Mouse (Mus musculus) lung, embryonic 14.5 days (tissue): ENCODE results near the gene Rad23a. TPM values are rescaled to one million over a fixed set of nuclear protein-coding genes. Genes with fewer than 3 reads are reported as not detected.

ENCODE experiments used
- ATAC-seq: fragments of 200-750 bp; cut with Nextera tagmentation; 2 replicates; pipeline ENCODE4 v1.8.0; 2017; ENCODE audit warnings: mild to moderate bottlenecking, moderate TSS enrichment, moderate library complexity; ENCODE audit not compliant: insufficient read depth
- DNase-seq: peaks from one replicate; pipeline ENCODE4 v3.0.0-alpha.2; 2015
- H3K27ac ChIP-seq: fragments of 300-500 bp; sonication (generic); 2 replicates; pipeline ENCODE4 v1.5.1; 2014; ENCODE audit warnings: low read depth, mild to moderate bottlenecking, moderate library complexity
- H3K27me3 ChIP-seq: fragments of 300-500 bp; sonication (generic); 2 replicates; pipeline ENCODE4 v1.6.1; 2014; ENCODE audit warnings: low read length, control low read depth; ENCODE audit not compliant: insufficient read depth
- H3K36me3 ChIP-seq: fragments of 300-500 bp; sonication (generic); 2 replicates; pipeline ENCODE4 v1.6.1; 2014; ENCODE audit warnings: control low read depth; ENCODE audit not compliant: insufficient read depth
- H3K4me1 ChIP-seq: fragments of 300-500 bp; sonication (generic); 2 replicates; pipeline ENCODE4 v1.6.1; 2014; ENCODE audit warnings: antibody characterized with exemption, control low read depth; ENCODE audit not compliant: insufficient read depth
- H3K4me2 ChIP-seq: fragments of 300-500 bp; sonication (generic); 2 replicates; pipeline ENCODE4 v1.6.1; 2014; ENCODE audit warnings: mild to moderate bottlenecking
- H3K4me3 ChIP-seq: fragments of 300-500 bp; sonication (generic); 2 replicates; pipeline ENCODE4 v1.5.1; 2014; ENCODE audit warnings: low read depth, low read length
- H3K9ac ChIP-seq: fragments of 300-500 bp; sonication (generic); 2 replicates; pipeline ENCODE4 v1.6.1; 2014
- H3K9me3 ChIP-seq: fragments of 300-500 bp; sonication (generic); 2 replicates; pipeline ENCODE4 v1.6.1; 2016; ENCODE audit warnings: low read depth, low read length, control low read depth
- CTCF ChIP-seq: IDR thresholded peaks from 2 replicates; pipeline ENCODE4 v1.5.1; 2016; ENCODE audit warnings: antibody characterized with exemption, low read depth
- WGBS: fragments of 180-500 bp; shearing (Covaris S2); extraction: QIAGEN DNeasy Blood & Tissue Kit; methylation state at CpG from one replicate; pipeline ENCODE4 v1.1.7; 2014; 5-methylcytosine and 5-hydroxymethylcytosine counted together
- polyA plus RNA-seq: library from polyadenylated mRNA; unstranded; fragments of >200 nt; fragmentation: Nextera tagmentation; extraction: Ambion mirVana; gene quantifications from 2 replicates; pipeline ENCODE4 v1.2.1, GENCODE M21; 2014

Gene Rad23a
- polyA plus RNA-seq, 1 experiment from 2014 or later: 123 TPM

GRCm38 (mm10) chr8:84873016-84873415 is 32.6 kb upstream of the Rad23a start:
- DNase-seq (peak; percentile 45), ATAC-seq (no peak)
- peaks cover 8% of the 10 kb centered on the region for H3K4me1 ChIP-seq
- peaks cover 19% of the 10 kb centered on the region for H3K36me3 ChIP-seq
- no peaks in the 10 kb centered on the region for H3K9me3 ChIP-seq
- H3K27me3 ChIP-seq: no peaks in the 10 kb centered on the region
- WGBS: 53% methylated on average over 4 of the region's 4 CpGs
- no peak for TF ChIP-seq CTCF
- peak overlapping the region; percentile 61; the same call in 1 of the 2 replicates for H3K9ac ChIP-seq
- H3K27ac ChIP-seq: no peak overlapping the region
- H3K4me3 ChIP-seq: peak overlapping the region; percentile 49
- peak overlapping the region; percentile 99 for H3K4me2 ChIP-seq

DNA sequence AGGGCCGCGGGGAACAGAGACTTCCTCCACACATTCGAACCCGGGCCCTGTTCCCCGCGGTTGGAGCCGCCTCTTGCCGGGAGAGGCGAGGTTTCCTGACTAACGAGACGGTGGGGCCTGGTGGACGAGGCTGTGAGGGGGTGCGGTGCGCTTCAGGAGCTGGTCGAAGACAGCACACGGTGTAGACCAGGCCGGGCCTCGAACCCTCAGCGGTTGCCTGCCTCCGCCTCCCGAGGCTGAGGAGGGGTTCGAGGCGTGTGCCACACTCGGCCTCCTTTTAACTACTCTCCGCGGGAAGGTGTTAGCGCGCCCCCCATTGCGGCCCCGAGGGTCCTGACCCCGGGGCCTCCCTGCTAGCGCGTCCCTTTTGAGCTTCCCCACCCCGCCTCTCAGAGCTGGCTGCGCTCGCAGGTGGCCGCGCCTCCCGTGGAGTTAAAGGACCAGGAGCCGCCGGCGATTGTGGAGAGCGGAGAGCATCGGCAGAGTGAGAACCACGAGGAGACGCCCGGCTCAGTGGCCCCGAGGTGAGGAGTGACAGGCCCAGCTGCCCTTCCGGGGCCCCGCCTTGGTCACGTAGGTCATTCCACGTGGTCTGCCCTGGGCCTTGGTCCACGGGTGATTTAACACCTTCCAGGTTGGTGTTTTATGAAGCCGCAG is 32.0 kb upstream of the Rad23a start:
- WGBS: 2% methylated on average over 54 of the region's 54 CpGs
- peak overlapping the region; percentile 49 for H3K4me3 ChIP-seq
- peaks cover 25% of the 10 kb centered on the region for H3K36me3 ChIP-seq
- peak; percentile 61 for DNase-seq
- no peaks in the 10 kb centered on the region for H3K27me3 ChIP-seq
- TF ChIP-seq CTCF: no peak
- H3K4me1 ChIP-seq: peaks cover 8% of the 10 kb centered on the region
- peak; percentile 76 for ATAC-seq
- H3K27ac ChIP-seq: no peak overlapping the region
- H3K9me3 ChIP-seq: no peaks in the 10 kb centered on the region
- H3K9ac ChIP-seq: peak overlapping the region; percentile 61
- peak overlapping the region; percentile 99 for H3K4me2 ChIP-seq

- TF ChIP-seq CTCF: peak; percentile 47
- Histone ChIP-seq H3K27ac (no peak within 1 kb of the TSS), H3K36me3 (peaks cover 33% of the 10 kb centered on the region), H3K4me2 (peak within 1 kb of the TSS; percentile 99), H3K4me1 (peaks cover 8% of the 10 kb centered on the region), H3K9me3 (no peaks in the 10 kb centered on the region), H3K9ac (peak within 1 kb of the TSS; percentile 61), H3K4me3 (peak within 1 kb of the TSS; percentile 49), H3K27me3 (no peaks in the 10 kb centered on the region)
- ATAC-seq: peak; percentile 74
- 12% methylated on average over 44 of the region's 46 CpGs for WGBS
- peak; percentile 86 for DNase-seq
These were observed 31.2 kb upstream of the Rad23a start, which contains the start of gene Syce2 for GRCm38 (mm10) chr8:84871376-84872308. Syce2 (plus strand) TSS chr8:84872111.

DNA sequence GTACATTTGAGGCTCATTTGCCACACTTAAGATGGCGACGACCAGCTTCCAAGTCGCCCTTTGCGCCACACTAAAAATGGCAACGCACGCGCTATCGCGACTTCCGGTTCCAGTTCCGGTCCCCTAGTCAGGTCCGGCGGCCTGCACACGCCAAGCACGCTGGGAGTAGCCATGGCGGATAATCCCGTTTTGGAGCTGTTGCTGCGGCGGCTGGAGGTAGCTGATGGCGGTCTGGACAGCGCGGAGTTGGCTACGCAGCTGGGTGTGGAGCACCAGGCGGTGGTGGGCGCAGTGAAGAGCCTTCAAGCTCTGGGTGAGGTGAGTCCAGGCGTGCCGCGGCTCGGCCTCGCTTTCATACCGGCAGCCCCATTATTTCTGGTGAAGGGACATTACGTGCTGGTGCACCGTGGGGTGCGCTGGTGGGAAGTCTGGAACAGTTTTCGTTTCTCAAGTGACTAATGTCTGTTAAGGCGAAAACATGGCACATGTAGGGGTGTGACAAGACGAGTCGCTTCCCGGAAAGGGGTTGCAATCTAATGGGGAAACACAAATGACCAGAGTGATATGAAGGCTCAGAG is 16.5 kb upstream of the Rad23a start, which contains the start of gene Farsa:
Farsa (plus strand) TSS at position 126 of the 578 bp plus-strand sequence.
- Histone ChIP-seq H3K36me3 (peaks cover 32% of the 10 kb centered on the region), H3K9ac (peak within 1 kb of the TSS; percentile 92), H3K4me2 (peak within 1 kb of the TSS; percentile 65), H3K27ac (peak within 1 kb of the TSS; percentile 75), H3K4me1 (0 out of 2 replicates have a peak, but pooled peaks cover 8% of the 10 kb centered on the region), H3K9me3 (no peaks in the 10 kb centered on the region), H3K27me3 (no peaks in the 10 kb centered on the region), H3K4me3 (peak within 1 kb of the TSS; percentile 92)
- DNase-seq (peak; percentile 99), ATAC-seq (peak; percentile 96)
- WGBS: under 1% methylated on average over 39 of the region's 39 CpGs
- no peak for TF ChIP-seq CTCF

DNA sequence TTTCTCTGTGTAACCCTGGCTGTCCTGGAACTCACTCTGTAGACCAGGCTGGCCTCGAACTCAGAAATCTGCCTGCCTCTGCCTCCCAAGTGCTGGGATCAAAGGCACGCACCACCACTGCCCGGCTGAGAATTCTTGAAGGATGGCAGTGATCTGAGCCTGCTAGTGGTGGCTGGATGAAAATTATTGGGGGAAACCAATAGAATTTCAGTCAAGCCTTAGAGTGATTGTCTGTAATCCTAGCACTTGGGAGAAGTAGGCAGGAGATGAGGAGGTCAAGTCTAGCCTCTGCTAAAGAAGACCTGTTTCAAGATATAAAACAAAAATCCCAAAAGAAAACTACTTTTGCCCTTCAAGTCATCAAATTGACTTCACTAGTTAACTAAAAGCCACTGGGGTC is 16.0 kb upstream of the Rad23a start:
- H3K9ac ChIP-seq: no peak overlapping the region
- TF ChIP-seq CTCF: no peak
- H3K27ac ChIP-seq: no peak overlapping the region
- H3K36me3 ChIP-seq: peaks cover 27% of the 10 kb centered on the region
- H3K4me2 ChIP-seq: peak overlapping the region; percentile 7; the same call in 1 of the 2 replicates
- 0 out of 2 replicates have a peak, but pooled peaks cover 8% of the 10 kb centered on the region for H3K4me1 ChIP-seq
- H3K4me3 ChIP-seq: no peak overlapping the region; the same call in 1 of the 2 replicates
- H3K9me3 ChIP-seq: no peaks in the 10 kb centered on the region
- 83% methylated on average over 3 of the region's 3 CpGs for WGBS
- H3K27me3 ChIP-seq: no peaks in the 10 kb centered on the region
- no peak for DNase-seq
- peak; percentile 16; the same call in 1 of the 2 replicates for ATAC-seq

DNA sequence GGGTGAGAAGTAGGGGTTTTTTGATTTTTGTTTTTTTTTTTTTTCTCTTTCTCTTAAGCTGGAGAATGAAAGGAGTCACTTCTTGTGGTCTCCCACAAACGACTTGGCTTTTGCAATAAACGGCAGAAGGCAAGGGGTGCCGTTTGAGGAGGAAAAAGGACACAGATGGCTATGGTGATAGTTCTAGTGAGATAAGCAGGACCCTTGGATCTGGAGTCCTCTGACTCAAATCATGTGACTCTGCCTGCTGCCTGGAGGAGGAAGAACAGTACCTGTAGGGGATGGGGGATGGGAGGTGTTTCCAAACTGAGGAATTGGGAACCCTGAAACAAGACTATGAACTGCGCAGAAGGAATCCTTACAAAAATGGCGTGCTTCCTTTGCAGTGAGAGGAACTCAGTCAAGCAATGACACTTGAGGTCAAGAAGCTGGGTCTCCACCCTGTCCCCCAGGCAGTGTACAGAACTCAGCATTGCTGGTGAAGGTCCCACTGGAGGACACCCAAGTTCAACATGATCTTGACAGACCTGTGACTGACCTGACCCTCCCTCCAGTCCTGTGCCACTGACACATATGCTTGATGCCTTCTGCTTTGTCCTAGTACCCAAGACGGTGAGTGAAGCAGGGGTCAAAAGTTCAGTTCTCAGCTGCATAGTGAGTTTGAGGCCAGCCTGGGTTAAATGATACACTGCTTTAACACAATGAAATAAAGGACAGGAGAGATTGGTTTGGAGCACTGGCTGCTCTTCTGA is 7.4 kb upstream of the Rad23a start:
- H3K36me3 ChIP-seq: peaks cover 32% of the 10 kb centered on the region

More for the DNA sequence above, 7.4 kb upstream of the Rad23a start:
- ATAC-seq (no peak), DNase-seq (peak; percentile 15)
- Histone ChIP-seq H3K27me3 (no peaks in the 10 kb centered on the region), H3K4me3 (peak overlapping the region; percentile 97), H3K9me3 (no peaks in the 10 kb centered on the region), H3K4me1 (peaks cover 12% of the 10 kb centered on the region), H3K9ac (peak overlapping the region; percentile 73), H3K27ac (peak overlapping the region; percentile 88), H3K4me2 (peak overlapping the region; percentile 88)
- WGBS: 39% methylated on average over 6 of the region's 6 CpGs
- no peak for TF ChIP-seq CTCF
